Mouse (Mus musculus): ENCODE data around the gene Ppp6r2.

Gene Ppp6r2

DNA sequence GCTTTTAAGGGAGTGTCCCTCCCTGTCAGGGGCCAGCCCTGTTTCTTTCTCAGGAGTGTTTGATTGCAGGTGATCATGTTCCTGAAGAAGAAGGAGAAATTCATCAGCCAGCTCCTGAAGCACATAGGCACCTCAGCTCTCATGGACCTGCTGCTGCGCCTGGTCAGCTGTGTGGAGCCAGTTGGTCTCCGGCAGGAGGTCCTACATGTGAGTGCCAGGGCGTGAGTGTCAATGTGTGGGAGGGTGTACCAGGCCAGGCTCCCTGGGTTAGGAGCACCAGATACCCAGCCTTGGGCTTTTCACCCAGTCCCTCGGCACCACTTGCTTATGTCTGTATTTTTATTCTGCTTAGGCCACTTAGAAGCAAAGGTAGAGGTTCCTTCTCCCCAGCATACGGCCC lies 47.6 kb downstream of the Ppp6r2 start:
- no peak for DNase-seq (ENCODE audit: low spot score)

- no peak for DNase-seq (ENCODE audit: low spot score)
Measured at GRCm38 (mm10) chr15:89264485-89264884, 53.1 kb downstream of the Ppp6r2 start.

DNA sequence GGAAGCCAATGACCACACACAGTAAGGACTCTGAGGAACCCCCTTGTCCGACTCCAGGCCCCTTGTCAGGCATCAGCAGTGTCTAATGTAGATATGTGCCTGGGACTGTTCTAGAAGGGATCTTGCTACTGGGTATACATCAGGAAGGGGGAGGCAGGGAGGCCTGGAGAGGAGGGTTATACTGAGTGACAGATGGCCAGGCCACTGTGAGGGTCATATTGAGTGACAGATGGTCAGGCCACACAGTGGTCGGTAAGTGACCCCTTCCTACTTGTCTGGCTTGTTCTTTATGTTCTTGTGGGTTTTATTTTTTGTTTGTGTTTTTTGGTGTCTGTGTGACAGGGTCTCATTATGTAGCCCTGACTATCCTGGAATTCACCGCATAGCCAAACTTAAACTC lies 64.1 kb downstream of the Ppp6r2 start:
- no peak for DNase-seq (ENCODE audit: low spot score)

DNA sequence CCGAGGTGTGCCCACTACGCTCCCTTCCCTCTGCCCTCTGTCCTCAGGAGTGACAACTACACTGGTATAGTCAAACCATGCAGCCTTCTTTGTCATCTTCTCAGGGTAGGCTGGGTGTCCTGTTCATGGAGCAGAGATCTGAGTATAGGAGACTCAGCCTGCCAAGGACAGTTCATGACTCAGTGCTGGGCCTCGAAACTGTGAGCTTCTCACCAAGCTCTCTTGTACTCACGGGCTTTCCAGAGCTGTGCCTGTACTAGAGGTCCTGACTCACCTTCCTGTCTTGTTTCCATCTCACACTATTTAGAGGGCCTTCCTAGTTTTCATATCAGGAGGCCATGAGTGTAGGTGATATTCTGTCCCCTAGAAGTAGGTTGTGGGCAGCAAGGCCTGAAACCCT lies 66.0 kb downstream of the Ppp6r2 start:
- DNase-seq (ENCODE audit: low spot score) = no peak

- DNase-seq (ENCODE audit: low spot score) = no peak
Measured at GRCm38 (mm10) chr15:89282546-89282945, 71.2 kb downstream of the Ppp6r2 start.

DNA sequence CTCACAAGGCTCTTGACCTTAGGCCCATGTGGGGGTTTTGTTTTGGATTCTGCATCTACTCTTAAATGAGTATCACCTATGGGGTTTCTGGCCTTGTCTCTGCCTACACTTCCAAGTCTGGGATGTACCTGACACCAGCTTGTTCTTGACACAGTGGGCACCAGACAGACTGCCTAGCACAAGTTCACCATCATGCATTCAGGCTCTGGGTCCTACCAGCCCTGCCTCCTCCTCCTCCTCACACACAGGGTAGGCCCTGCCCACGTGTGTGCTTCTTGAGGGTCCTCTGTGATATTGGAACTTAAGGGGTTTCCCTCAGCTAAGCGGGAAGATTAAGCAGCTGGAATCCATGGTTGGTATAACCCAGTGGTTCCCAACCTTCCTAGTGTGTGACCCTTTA lies 72.7 kb downstream of the Ppp6r2 start:
- DNase-seq (ENCODE audit: low spot score) = no peak

GRCm38 (mm10) chr15:89285004-89285403 lies 73.7 kb downstream of the Ppp6r2 start:
- DNase-seq (ENCODE audit: low spot score) = peak; percentile 58

- DNase-seq (ENCODE audit: low spot score) = peak; percentile 65
Measured at GRCm38 (mm10) chr15:89285478-89285877, 74.1 kb downstream of the Ppp6r2 start.

GRCm38 (mm10) chr15:89286114-89286513 lies 74.8 kb downstream of the Ppp6r2 start:
- no peak for DNase-seq (ENCODE audit: low spot score)

- no peak for DNase-seq (ENCODE audit: low spot score)
Measured at GRCm38 (mm10) chr15:89286582-89286981, 75.2 kb downstream of the Ppp6r2 start.

DNA sequence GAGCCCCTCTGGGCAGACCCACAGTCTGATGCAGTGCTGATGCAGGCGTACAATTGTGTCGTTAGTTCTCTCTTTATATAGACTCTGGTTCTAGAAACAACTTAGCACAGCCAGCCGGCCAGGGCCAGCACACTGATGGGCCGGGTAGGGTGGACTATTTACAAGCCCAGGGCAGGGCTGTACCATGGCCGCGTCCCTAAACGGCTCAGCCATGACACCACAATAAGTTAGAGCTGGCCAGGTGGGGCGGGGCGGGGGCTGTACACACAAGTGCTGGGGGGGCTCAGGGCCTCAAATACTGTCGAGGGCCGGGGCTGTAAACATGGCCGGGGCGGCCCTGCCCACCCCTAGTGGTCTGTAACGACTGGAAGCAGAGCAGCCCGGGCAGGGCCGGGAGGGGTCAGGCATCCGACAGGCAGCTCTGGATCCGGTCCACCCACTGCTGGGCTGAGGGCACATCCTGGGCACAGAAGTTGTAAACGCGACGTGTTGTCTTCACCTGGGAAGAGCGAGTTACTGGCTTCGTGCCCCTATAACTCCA lies 76.9 kb downstream of the Ppp6r2 start:
- DNase-seq (ENCODE audit: low spot score) = no peak

- no peak for DNase-seq (ENCODE audit: low spot score)
Measured at GRCm38 (mm10) chr15:89289455-89289854, 78.1 kb downstream of the Ppp6r2 start.

DNA sequence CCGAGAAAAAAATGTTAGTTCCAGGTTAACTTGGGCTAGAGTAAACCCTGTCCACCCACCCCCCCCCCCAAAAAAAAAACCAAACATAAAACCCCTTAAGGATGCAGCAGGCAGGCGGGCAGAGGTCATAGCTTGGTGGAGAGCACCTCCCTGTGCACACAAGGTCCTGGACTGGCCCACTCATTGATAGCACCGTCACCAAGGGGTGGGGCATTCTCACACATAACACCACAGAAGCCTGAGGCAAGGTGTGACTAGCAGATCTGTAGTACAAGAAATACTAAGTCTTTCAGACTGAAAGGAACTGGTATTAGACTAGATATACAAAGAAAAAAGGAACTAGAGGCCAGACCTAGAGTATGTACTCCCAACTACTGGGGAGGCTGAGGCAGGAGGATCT lies 80.2 kb downstream of the Ppp6r2 start:
- peak; percentile 68 for DNase-seq (ENCODE audit: low spot score)

DNA sequence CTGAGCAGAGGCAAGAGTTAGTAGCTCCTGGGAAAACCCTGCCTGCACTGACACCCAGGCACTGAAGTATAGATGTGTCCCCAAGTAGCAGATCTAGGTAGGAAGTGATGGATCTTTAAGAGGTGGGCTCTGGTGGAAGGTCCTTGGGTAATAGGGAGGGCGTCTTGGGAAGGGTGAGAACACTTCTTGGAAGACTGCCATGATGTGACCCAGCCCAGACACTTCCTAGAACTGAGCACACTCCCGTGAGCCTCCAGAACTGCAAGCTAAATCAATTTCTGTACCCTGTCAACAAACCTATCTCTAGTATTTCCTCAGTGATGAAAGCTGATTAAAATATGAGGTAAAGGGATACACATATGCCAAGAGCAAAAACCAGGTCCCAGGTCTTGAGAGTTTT lies 81.4 kb downstream of the Ppp6r2 start:
- DNase-seq (ENCODE audit: low spot score) = peak; percentile 51

GRCm38 (mm10) chr15:89293778-89294177 lies 82.4 kb downstream of the Ppp6r2 start:
- DNase-seq (ENCODE audit: low spot score) = no peak

GRCm38 (mm10) chr15:89295580-89296165 lies 84.3 kb downstream of the Ppp6r2 start:
- DNase-seq (ENCODE audit: low spot score) = no peak

DNA sequence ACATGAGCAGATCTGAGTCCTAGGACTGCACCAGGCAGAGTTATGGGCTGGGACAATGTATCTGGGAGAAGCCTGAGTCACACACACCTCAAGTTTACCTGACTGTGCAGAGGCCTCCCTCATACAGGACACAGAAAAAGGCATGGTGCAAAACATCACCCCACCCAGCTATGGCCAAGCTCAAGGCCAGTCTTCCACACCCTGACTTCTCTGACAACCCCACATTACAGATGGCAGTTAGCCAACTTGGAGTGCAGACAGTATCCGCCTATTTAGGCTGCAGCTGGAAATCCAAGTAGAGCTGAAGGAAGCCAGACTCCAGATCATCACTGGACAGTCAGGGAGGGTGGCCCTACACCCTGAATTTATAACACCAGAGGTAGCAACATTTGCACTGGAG lies 85.1 kb downstream of the Ppp6r2 start:
- DNase-seq (ENCODE audit: low spot score) = no peak

DNA sequence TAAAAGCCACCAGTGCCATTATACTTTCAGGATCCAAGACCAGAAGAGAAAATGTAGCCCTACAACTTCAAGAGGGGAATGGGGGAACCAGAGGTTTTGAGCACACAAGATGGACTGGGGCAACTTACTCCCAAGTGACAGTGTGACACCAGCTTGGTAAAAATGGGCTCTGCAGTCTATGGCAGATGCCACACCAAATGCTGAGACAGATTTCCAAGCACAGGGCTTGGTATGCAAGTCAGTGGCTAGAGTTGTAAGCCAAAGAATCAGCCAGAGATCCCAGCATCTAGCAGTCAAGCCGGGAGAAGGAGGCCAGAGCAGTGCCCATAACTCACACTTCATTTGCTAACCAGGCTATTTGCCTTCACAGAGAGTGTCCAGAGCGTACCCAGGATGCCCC lies 86.3 kb downstream of the Ppp6r2 start:
- no peak for DNase-seq (ENCODE audit: low spot score)

GRCm38 (mm10) chr15:89300180-89300579 lies 88.8 kb downstream of the Ppp6r2 start:
- no peak for DNase-seq (ENCODE audit: low spot score)

DNA sequence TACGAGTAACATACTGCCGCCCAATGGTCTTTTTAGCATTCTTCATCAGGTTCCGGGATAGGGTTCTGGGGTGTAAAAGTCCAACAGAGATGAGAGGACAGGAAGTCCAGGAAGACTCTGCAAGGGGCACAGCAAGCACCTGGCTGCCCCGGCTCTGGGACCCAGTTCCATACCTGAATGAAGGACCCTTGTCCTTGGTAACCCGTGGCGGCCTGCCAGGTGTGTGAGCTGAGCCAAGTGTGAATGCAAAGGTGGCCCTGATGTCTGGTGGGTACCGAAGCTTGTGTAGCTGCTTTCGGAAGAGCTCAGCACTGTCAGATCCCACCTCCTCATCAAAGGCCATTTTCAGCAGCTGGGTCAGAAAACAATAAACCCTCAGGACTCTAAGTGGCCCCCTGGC lies 89.2 kb downstream of the Ppp6r2 start:
- no peak for DNase-seq (ENCODE audit: low spot score)

GRCm38 (mm10) chr15:89305966-89306365 lies 94.6 kb downstream of the Ppp6r2 start:
- no peak for DNase-seq (ENCODE audit: low spot score)

GRCm38 (mm10) chr15:89307461-89307860 lies 96.1 kb downstream of the Ppp6r2 start:
- no peak for DNase-seq (ENCODE audit: low spot score)

- no peak for DNase-seq (ENCODE audit: low spot score)
Measured at GRCm38 (mm10) chr15:89308406-89309139, 97.2 kb downstream of the Ppp6r2 start.

Data from c-Kit-positive CD71-positive TER-119-positive erythroid progenitor cells, embryonic 14.5 days (primary cell).